Mouse (Mus musculus) ES-E14 (cell line): ENCODE data around the gene Setd3. TPM values are rescaled to one million over a fixed set of nuclear protein-coding genes. Genes with fewer than 3 reads are reported as not detected.

Experiments used
- DNase-seq: peaks from one replicate; pipeline ENCODE4 v3.0.0-alpha.2; 2013; ENCODE audit warnings: low read depth, low spot score
- H3K27ac ChIP-seq: 2 replicates; pipeline ENCODE4 v1.5.1; 2012; ENCODE audit warnings: low read depth, mild to moderate bottlenecking, low read length, moderate library complexity, mixed read lengths; ENCODE audit not compliant: poor library complexity, insufficient read depth, severe bottlenecking
- H3K36me3 ChIP-seq: 2 replicates; pipeline ENCODE4 v1.6.1; 2012; ENCODE audit warnings: mild to moderate bottlenecking, low read length, moderate library complexity, mixed read lengths; ENCODE audit not compliant: control insufficient read depth, poor library complexity, insufficient read depth, severe bottlenecking
- H3K4me1 ChIP-seq, 2 experiments: fragments of 150-350 bp in 1 of 2; sonication (generic) in 1 of 2; 2 replicates each; pipeline ENCODE4 v1.6.1; 2012; ENCODE audit warnings: low read length in 2 of 2, mild to moderate bottlenecking in 1 of 2, mixed read lengths in 1 of 2; ENCODE audit not compliant: control insufficient read depth in 2 of 2, insufficient read depth in 2 of 2, poor library complexity in 1 of 2
- H3K4me3 ChIP-seq, 2 experiments: fragments of 150-350 bp in 1 of 2; sonication (generic) in 1 of 2; 2 replicates each; pipeline ENCODE4 v1.5.1; 2012; ENCODE audit warnings: low read length in 2 of 2, low read depth in 1 of 2, mild to moderate bottlenecking in 1 of 2, mixed read lengths in 1 of 2; ENCODE audit not compliant: insufficient read depth in 1 of 2, poor library complexity in 1 of 2, severe bottlenecking in 1 of 2
- H3K9ac ChIP-seq: 2 replicates; pipeline ENCODE4 v1.6.1; 2012; ENCODE audit warnings: low read depth, mild to moderate bottlenecking, low read length, mixed read lengths; ENCODE audit not compliant: poor library complexity, insufficient read depth, severe bottlenecking
- H3K9me3 ChIP-seq: fragments of 150-350 bp; sonication (generic); 2 replicates; pipeline ENCODE4 v1.6.1; 2012; ENCODE audit warnings: low read depth, mild to moderate bottlenecking, low read length; ENCODE audit not compliant: control insufficient read depth, insufficient read depth
- CHD2 ChIP-seq: IDR thresholded peaks from 2 replicates; pipeline ENCODE4 v1.6.1; 2014; ENCODE audit warnings: mild to moderate bottlenecking, low read depth, low read length, inconsistent platforms
- HCFC1 ChIP-seq: IDR thresholded peaks from 2 replicates; pipeline ENCODE4 v1.6.1; 2012; ENCODE audit warnings: low read length, inconsistent platforms, borderline replicate concordance; ENCODE audit not compliant: insufficient read depth
- MAFK ChIP-seq: IDR thresholded peaks from 2 replicates; pipeline ENCODE4 v1.6.1; 2014; ENCODE audit warnings: mild to moderate bottlenecking, low read depth, low read length, inconsistent platforms; ENCODE audit not compliant: insufficient read depth
- ZC3H11A ChIP-seq: IDR thresholded peaks from 2 replicates; pipeline ENCODE4 v1.6.1; 2012; ENCODE audit warnings: low read depth, mild to moderate bottlenecking, inconsistent platforms, low read length, borderline replicate concordance
- ZNF384 ChIP-seq: IDR thresholded peaks from 2 replicates; pipeline ENCODE4 v1.6.1; 2012; ENCODE audit warnings: low read depth, low read length, inconsistent platforms
- in situ Hi-C, 2 experiments: fragments of 600-800 bp; cut with MboI; formaldehyde crosslinking; loops; one replicate each; pipeline ENCODE4 v1.15.1; 2025; ENCODE audit warnings: low sequenced_read_pairs in 2 of 2, inconsistent platforms in 1 of 2; ENCODE audit not compliant: unreplicated experiment in 2 of 2
- total RNA-seq: library from RNA; depleted of rRNA; stranded (reverse); fragments of 300-350 nt; gene quantifications from 2 replicates; pipeline ENCODE4 v1.2.3, GENCODE M21; 2012

Gene Setd3
- total RNA-seq, 1 experiment = 56.0 TPM

DNA sequence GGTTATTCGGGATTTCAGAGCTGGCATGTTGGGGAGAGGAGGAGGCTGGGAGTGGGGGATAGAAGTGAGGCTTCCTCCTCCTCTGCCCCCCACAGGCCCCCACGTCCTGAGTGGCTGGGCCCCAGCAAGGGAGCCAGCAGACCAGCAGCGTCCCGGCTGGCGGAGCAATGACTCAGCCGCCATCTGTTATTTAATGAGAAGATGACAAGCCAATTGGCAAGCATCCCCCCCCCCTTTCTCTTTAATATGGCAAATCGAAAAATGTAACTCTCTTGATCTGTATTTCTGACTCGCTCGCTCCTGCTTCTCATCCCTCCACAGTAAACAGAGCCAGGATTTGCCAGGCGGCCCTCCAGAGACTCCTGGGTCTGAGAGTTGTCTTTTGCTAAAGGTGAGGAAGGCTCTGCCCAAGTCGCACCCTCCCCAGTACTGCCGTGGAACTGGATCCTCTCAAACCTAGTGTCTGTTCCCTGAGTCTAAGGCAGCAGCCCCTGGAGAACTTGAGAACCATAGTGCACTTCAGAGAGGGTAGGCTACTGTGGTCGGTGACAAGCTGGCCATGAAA is 111.2 kb downstream of the Setd3 start:
- Histone ChIP-seq H3K4me3 (no peak overlapping the region), H3K9ac (no peak overlapping the region), H3K4me1 (no peaks in the 10 kb centered on the region), H3K36me3 (no peaks in the 10 kb centered on the region), H3K27ac (no peak overlapping the region), H3K9me3 (no peaks in the 10 kb centered on the region)
- in situ Hi-C loops = no loop called here
- TF ChIP-seq HCFC1 = no peak
- TF ChIP-seq ZC3H11A = no peak
- no peak for TF ChIP-seq ZNF384
- TF ChIP-seq MAFK = no peak
- no peak for TF ChIP-seq CHD2
- no peak for DNase-seq

DNA sequence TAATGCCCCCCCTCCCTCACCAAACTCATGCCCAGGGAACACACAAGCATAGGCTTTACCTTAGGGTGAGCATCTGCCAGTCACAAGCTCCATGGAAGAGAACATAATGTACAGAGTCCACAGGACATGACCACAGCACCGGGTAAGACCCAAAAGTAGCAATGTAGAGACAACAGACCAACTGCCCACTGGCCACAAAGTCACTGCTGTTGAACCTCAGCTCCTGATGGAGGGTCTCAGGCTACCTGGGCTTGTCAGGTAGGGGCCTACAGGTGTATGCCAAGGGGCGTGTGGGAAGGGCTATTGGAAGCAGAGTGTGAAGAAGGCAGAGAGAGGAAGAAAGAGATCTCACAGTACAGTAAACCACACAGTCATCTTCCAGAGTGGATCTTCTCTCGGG is 111.9 kb downstream of the Setd3 start:
- TF ChIP-seq CHD2 = no peak
- TF ChIP-seq ZC3H11A = no peak
- TF ChIP-seq MAFK = no peak
- no peak for TF ChIP-seq HCFC1
- no peak for TF ChIP-seq ZNF384
- in situ Hi-C loops = no loop called here
- no peak overlapping the region for H3K9ac ChIP-seq
- no peak overlapping the region for H3K4me3 ChIP-seq
- DNase-seq = no peak
- H3K9me3 ChIP-seq = no peaks in the 10 kb centered on the region
- H3K36me3 ChIP-seq = no peaks in the 10 kb centered on the region
- no peak overlapping the region for H3K27ac ChIP-seq
- H3K4me1 ChIP-seq = no peaks in the 10 kb centered on the region

DNA sequence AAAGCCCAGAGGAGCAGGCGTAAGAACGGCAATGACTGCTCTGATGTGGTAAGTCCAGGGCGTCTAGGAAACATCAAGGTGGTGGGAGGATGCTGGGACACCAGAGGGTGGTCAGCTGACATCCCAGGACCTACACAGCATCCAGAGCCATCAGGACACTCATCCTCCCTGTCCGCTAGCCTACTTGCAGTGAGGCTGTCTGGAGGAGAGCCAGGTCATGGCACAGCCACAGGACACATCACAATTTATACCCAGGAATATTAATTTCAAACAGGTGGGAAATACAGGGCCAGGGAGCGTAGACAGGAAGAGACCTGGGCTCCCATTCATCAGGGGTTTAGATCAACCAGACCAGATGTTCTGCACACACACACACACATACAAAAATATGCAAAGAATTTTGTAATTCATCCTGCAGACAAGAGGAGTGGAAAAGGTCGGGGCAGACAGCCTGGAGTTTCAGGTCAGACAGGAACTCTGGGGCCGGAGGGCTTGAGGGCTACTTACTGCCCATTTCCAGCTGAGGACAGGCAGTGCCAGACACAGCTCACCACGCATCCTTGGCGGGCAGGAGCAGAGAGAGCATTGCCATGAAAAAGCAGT is 114.6 kb downstream of the Setd3 start:
- Histone ChIP-seq H3K4me3 (no peak overlapping the region), H3K27ac (no peak overlapping the region), H3K4me1 (no peaks in the 10 kb centered on the region), H3K36me3 (no peaks in the 10 kb centered on the region), H3K9me3 (no peaks in the 10 kb centered on the region), H3K9ac (no peak overlapping the region)
- no peak for DNase-seq
- in situ Hi-C loops = no loop called here
- no peak for TF ChIP-seq ZNF384
- no peak for TF ChIP-seq CHD2
- no peak for TF ChIP-seq MAFK
- no peak for TF ChIP-seq ZC3H11A
- TF ChIP-seq HCFC1 = no peak

DNA sequence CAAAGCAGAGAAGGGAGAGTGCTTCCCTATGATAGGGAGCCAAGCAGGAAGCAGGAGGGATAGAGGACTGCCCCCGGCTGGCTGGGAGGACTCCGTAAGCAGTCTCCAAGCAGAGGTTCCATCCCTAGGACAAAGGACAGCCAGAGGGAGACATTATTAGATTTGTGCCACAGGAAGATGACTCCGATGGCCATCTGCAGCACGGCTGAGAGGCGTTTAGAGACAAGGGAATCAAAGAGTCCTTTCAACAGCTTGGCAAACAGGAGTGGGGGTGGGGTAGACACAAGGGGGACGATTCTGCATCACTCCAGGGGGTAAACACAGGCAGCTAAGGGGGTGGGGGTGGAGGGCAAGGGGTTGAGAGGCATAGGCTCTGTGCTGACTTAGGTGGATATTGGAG is 115.1 kb downstream of the Setd3 start:
- Histone ChIP-seq H3K4me3 (no peak overlapping the region), H3K36me3 (no peaks in the 10 kb centered on the region), H3K4me1 (no peaks in the 10 kb centered on the region), H3K9ac (no peak overlapping the region), H3K9me3 (no peaks in the 10 kb centered on the region), H3K27ac (no peak overlapping the region)
- DNase-seq = no peak
- TF ChIP-seq CHD2 (no peak), ZC3H11A (no peak), MAFK (no peak), HCFC1 (no peak), ZNF384 (no peak)
- in situ Hi-C loops = no loop called here

DNA sequence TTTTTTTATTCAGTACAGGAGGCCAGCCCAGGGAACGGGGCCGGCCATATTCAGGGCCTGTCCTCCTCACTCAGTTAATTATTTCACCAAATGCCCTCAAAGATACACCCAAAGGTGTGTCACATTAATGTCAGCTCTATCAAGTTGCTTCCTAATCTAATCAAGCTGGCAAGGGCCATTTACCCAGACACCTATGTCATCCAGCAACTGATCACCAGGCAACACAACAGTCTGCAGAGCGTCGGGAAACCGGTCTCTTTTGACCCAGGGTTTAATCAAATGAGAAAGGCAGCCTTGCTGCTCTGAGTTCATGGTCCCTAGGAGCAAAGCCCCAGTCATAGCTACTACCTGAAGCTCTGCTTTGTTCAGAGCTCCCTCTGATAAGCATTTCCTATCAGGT is 117.0 kb downstream of the Setd3 start:
- Histone ChIP-seq H3K27ac (no peak overlapping the region), H3K9ac (no peak overlapping the region), H3K36me3 (no peaks in the 10 kb centered on the region), H3K9me3 (no peaks in the 10 kb centered on the region), H3K4me1 (no peaks in the 10 kb centered on the region), H3K4me3 (no peak overlapping the region)
- in situ Hi-C loops = no loop called here
- TF ChIP-seq HCFC1 (no peak), CHD2 (no peak), ZC3H11A (no peak)
- DNase-seq = no peak
